Mouse (Mus musculus): ENCODE results near the gene Etl4. TPM values are rescaled to one million over a fixed set of nuclear protein-coding genes. Genes with fewer than 3 reads are reported as not detected.

Etl4 gene
- polyA plus RNA-seq, 1 experiment from 2014 or later, result 12.6 TPM

- DNase-seq (ENCODE audit: low spot score), result peak; percentile 64
- H3K4me3 ChIP-seq, result no peak overlapping the region
- H3K36me3 ChIP-seq, result no peaks in the 10 kb centered on the region
- peaks cover 7% of the 10 kb centered on the region for H3K4me1 ChIP-seq
- no peaks in the 10 kb centered on the region for H3K9me3 ChIP-seq (replicated peaks)
- no peaks in the 10 kb centered on the region for H3K27me3 ChIP-seq (ENCODE audit: low read depth, poor library complexity, severe bottlenecking)
- H3K27ac ChIP-seq (replicated peaks), result no peak overlapping the region
- 22% methylated on average over 3 of the region's 3 CpGs for WGBS
Observed at GRCm38 (mm10) chr2:20494666-20495065, 585.1 kb downstream of the Etl4 start.

GRCm38 (mm10) chr2:20496219-20496800 lies 586.7 kb downstream of the Etl4 start:
- DNase-seq (ENCODE audit: low spot score), result no peak
- Histone ChIP-seq H3K4me3 (no peak overlapping the region), H3K27ac (replicated peaks) (no peak overlapping the region), H3K27me3 (ENCODE audit: low read depth, poor library complexity, severe bottlenecking) (no peaks in the 10 kb centered on the region), H3K4me1 (peaks cover 7% of the 10 kb centered on the region), H3K36me3 (no peaks in the 10 kb centered on the region), H3K9me3 (replicated peaks) (peaks cover 5% of the 10 kb centered on the region)
- WGBS, result 22% methylated on average over 8 of the region's 8 CpGs

- DNase-seq (ENCODE audit: low spot score), result no peak
- Histone ChIP-seq H3K9me3 (replicated peaks) (no peaks in the 10 kb centered on the region), H3K4me3 (no peak overlapping the region), H3K27me3 (ENCODE audit: low read depth, poor library complexity, severe bottlenecking) (no peaks in the 10 kb centered on the region), H3K4me1 (peaks cover 4% of the 10 kb centered on the region), H3K36me3 (no peaks in the 10 kb centered on the region), H3K27ac (replicated peaks) (no peak overlapping the region)
- WGBS, result 59% methylated on average over 6 of the region's 6 CpGs
Observed at GRCm38 (mm10) chr2:20507832-20508723, 598.5 kb downstream of the Etl4 start.

- Histone ChIP-seq H3K9me3 (replicated peaks) (no peaks in the 10 kb centered on the region), H3K4me1 (peaks cover 4% of the 10 kb centered on the region), H3K4me3 (no peak overlapping the region), H3K27ac (replicated peaks) (no peak overlapping the region), H3K36me3 (no peaks in the 10 kb centered on the region), H3K27me3 (ENCODE audit: low read depth, poor library complexity, severe bottlenecking) (no peaks in the 10 kb centered on the region)
- no peak for DNase-seq (ENCODE audit: low spot score)
- WGBS, result 78% methylated on average over 3 of the region's 3 CpGs
Observed at GRCm38 (mm10) chr2:20508724-20509052, 599.1 kb downstream of the Etl4 start.

GRCm38 (mm10) chr2:20510061-20510460 lies 600.5 kb downstream of the Etl4 start:
- Histone ChIP-seq H3K9me3 (replicated peaks) (no peaks in the 10 kb centered on the region), H3K36me3 (no peaks in the 10 kb centered on the region), H3K27ac (replicated peaks) (no peak overlapping the region), H3K4me1 (peaks cover 4% of the 10 kb centered on the region), H3K4me3 (no peak overlapping the region), H3K27me3 (ENCODE audit: low read depth, poor library complexity, severe bottlenecking) (no peaks in the 10 kb centered on the region)
- DNase-seq (ENCODE audit: low spot score), result no peak
- whole genome bisulfite sequencing, result 64% methylated on average over 2 of the region's 2 CpGs

GRCm38 (mm10) chr2:20516270-20516865 lies 606.8 kb downstream of the Etl4 start:
- Histone ChIP-seq H3K9me3 (replicated peaks) (no peaks in the 10 kb centered on the region), H3K36me3 (no peaks in the 10 kb centered on the region), H3K4me1 (peaks cover 22% of the 10 kb centered on the region), H3K4me3 (no peak overlapping the region), H3K27me3 (ENCODE audit: low read depth, poor library complexity, severe bottlenecking) (peaks cover 7% of the 10 kb centered on the region; the same call in 1 of the 2 replicates), H3K27ac (replicated peaks) (no peak overlapping the region)
- DNase-seq (ENCODE audit: low spot score), result no peak
- 93% methylated on average over 8 of the region's 8 CpGs for WGBS

GRCm38 (mm10) chr2:20517853-20518252 lies 608.3 kb downstream of the Etl4 start:
- 86% methylated on average over 2 of the region's 2 CpGs for WGBS
- Histone ChIP-seq H3K27me3 (ENCODE audit: low read depth, poor library complexity, severe bottlenecking) (peaks cover 15% of the 10 kb centered on the region), H3K4me3 (no peak overlapping the region), H3K36me3 (no peaks in the 10 kb centered on the region), H3K9me3 (replicated peaks) (no peaks in the 10 kb centered on the region), H3K4me1 (peaks cover 34% of the 10 kb centered on the region), H3K27ac (replicated peaks) (no peak overlapping the region)
- no peak for DNase-seq (ENCODE audit: low spot score)

GRCm38 (mm10) chr2:20518506-20518905 lies 608.9 kb downstream of the Etl4 start:
- Histone ChIP-seq H3K27ac (replicated peaks) (no peak overlapping the region), H3K9me3 (replicated peaks) (no peaks in the 10 kb centered on the region), H3K27me3 (ENCODE audit: low read depth, poor library complexity, severe bottlenecking) (peaks cover 15% of the 10 kb centered on the region), H3K36me3 (no peaks in the 10 kb centered on the region), H3K4me3 (no peak overlapping the region), H3K4me1 (peaks cover 34% of the 10 kb centered on the region)
- 83% methylated on average over 2 of the region's 2 CpGs for WGBS
- DNase-seq (ENCODE audit: low spot score), result no peak

- peaks cover 34% of the 10 kb centered on the region for H3K4me1 ChIP-seq
- peak overlapping the region; percentile 91 for H3K27ac ChIP-seq (replicated peaks)
- peak overlapping the region; percentile 66 for H3K4me3 ChIP-seq
- peak; percentile 74 for DNase-seq (ENCODE audit: low spot score)
- 1% methylated on average over 39 of the region's 39 CpGs for WGBS
- no peaks in the 10 kb centered on the region for H3K36me3 ChIP-seq
- H3K9me3 ChIP-seq (replicated peaks), result no peaks in the 10 kb centered on the region
- H3K27me3 ChIP-seq (ENCODE audit: low read depth, poor library complexity, severe bottlenecking), result peaks cover 15% of the 10 kb centered on the region
Observed at GRCm38 (mm10) chr2:20519447-20520098, 610.0 kb downstream of the Etl4 start.

GRCm38 (mm10) chr2:20520099-20520475 lies 610.5 kb downstream of the Etl4 start:
- Histone ChIP-seq H3K36me3 (no peaks in the 10 kb centered on the region), H3K27ac (replicated peaks) (peak overlapping the region; percentile 91), H3K4me1 (peaks cover 34% of the 10 kb centered on the region), H3K27me3 (ENCODE audit: low read depth, poor library complexity, severe bottlenecking) (peaks cover 15% of the 10 kb centered on the region), H3K9me3 (replicated peaks) (no peaks in the 10 kb centered on the region), H3K4me3 (peak overlapping the region; percentile 66)
- WGBS, result under 1% methylated on average over 12 of the region's 12 CpGs
- DNase-seq (ENCODE audit: low spot score), result no peak

GRCm38 (mm10) chr2:20520636-20521595 lies 611.3 kb downstream of the Etl4 start:
- DNase-seq (ENCODE audit: low spot score), result peak; percentile 30
- no peaks in the 10 kb centered on the region for H3K9me3 ChIP-seq (replicated peaks)
- H3K27ac ChIP-seq (replicated peaks), result peak overlapping the region; percentile 91; the same call in 1 of the 2 replicates
- peaks cover 35% of the 10 kb centered on the region for H3K4me1 ChIP-seq
- H3K27me3 ChIP-seq (ENCODE audit: low read depth, poor library complexity, severe bottlenecking), result peaks cover 15% of the 10 kb centered on the region
- no peaks in the 10 kb centered on the region for H3K36me3 ChIP-seq
- WGBS, result 26% methylated on average over 23 of the region's 23 CpGs
- peak overlapping the region; percentile 66 for H3K4me3 ChIP-seq
